Mouse (Mus musculus): Measurements from ENCODE around the gene Zranb3.
"Not testable (repeated sequence)": the region's sequence is repeated elsewhere in the genome, so short reads cannot be mapped to it uniquely, and the experiment has no call there.

Gene Zranb3

DNA sequence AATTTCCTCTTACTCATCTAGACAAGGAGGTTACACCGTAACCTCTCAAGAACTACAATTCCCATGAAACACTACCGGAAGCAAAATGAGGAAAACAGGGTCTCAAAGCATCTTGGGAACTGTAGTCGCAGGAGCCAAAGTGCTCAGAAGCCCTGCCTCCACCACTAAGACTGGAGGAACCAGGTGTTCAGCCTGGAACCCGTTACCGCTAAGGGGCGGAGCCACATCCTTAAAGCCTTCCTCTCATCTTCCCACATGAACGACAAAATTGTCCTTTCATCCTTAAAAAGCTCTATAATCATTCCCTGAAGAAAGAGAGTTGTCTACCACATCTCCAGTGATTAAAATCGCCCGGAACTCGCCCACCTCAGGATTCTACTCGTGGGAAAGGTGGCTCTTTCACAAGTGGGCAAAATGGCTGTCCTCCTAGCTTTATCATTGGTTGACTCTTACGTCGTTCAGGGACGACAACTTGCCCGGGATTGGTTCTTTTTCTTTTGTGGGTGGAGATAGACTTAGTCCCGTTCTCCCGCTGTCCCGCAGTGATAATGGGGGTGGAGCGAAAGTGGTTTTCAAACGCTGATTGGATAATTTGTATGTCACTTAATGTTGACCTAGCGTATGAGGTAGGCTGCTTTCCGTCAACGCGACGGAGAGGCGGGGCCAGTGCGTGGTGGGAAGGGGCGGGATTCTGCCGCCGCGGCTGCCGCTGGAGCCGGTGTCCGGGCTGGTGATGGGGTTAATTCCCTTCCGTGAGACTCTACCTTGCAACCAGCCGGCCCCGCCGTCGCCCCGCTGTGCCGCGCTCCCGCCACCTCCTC, at the start of gene Zranb3, which contains the start of gene R3hdm1:
Gene Zranb3, minus strand, starts transcription at position 407 of the 821 bp plus-strand sequence.
Gene R3hdm1, plus strand, starts transcription at position 661 of the 821 bp plus-strand sequence.
- peak; percentile 89 to 92 for DNase-seq (ENCODE audit: low spot score in 2 of 2)

DNA sequence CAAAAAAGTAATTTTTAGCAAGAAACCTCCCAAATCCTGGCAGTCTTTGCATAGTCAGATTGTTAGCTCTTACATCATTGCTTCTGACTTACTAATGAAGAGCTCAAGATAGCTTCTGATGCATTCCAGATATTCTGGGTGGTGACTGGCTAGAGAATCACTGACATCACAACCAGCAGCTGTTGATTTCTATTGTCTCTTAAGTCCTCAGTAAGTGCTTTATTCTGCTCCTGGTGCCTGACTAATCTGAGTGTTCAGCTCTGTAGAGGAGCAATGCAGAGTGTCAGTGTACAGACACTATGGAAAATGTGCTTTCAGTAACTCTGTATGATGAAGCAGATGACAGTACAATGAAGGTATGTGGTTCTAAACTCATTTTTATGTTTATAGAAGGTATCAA, 38.9 kb upstream of the Zranb3 start:
- no peak for DNase-seq (ENCODE audit: low spot score in 2 of 2)

DNA sequence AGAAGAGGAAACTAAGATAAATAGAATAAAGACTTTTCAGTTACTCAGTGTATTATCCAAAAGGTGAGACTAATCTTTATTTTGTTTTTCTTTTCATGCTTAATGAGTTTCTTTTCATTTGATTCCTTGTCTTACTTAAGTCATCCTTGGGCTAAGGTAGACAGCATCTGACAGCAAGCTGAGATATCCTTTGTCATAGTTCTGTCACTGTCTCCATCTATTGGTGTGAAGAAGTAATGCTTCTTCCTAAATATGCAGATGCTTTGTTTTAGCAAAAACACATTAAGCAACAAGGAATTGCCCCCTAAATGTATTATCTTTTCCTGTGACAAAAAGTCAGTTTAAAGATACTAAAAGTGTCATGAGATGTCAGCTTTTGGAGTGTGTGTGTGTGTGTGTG, 38.2 kb upstream of the Zranb3 start:
- no peak for DNase-seq (ENCODE audit: low spot score in 2 of 2)

DNA sequence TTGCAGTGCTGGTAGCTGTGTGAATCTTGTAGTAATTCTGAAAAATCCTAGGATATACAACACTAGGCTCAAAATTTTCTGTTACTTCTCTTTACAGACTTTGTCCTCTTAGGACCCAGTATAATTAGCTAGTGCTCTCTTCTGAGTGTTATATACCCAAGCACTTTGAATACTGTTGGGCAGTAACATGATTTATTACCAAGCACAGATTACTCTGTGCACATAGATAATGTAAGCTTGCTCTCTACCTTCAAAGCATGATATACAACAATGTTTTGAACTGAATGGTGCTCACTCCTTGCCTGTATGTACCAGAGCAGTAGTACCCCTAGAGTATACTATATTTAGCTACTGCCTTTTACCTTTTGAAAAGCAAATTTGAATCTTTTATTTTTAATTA, 33.4 kb upstream of the Zranb3 start:
- DNase-seq (ENCODE audit: low spot score in 2 of 2): not testable (repeated sequence)

DNA sequence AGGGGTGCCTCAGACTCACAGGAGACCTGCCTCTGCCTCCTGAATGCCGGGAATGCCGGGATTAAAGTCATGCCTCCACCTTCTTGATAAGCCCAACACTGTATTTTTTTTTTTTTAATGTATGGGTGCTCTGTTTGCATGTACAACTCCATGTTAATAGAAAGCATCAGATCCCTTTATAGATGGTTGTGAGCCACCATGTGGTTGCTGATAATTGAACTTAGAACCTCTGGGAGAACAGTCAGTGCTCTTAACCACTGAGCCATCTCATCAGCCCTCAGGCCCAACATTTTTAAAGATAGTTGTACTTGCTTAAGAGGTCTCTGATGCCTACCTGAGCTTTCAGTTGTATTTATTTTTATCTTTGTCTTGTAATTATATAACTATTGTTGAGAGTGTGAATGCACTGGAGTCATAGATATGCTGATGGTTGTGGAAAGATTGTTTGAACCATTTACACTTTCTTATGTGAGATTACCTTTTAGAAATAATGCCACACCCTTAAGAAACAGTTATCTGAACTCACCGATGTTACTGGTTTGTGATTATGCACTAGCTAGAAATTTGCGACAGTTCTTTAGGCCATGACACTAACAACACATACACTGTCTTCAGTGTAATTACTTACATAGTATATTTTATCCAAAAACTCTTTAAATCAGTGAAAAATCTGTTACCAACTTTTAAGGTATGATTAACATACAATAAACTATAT, 18.2 kb upstream of the Zranb3 start:
- no peak for DNase-seq (ENCODE audit: low spot score in 2 of 2)

DNA sequence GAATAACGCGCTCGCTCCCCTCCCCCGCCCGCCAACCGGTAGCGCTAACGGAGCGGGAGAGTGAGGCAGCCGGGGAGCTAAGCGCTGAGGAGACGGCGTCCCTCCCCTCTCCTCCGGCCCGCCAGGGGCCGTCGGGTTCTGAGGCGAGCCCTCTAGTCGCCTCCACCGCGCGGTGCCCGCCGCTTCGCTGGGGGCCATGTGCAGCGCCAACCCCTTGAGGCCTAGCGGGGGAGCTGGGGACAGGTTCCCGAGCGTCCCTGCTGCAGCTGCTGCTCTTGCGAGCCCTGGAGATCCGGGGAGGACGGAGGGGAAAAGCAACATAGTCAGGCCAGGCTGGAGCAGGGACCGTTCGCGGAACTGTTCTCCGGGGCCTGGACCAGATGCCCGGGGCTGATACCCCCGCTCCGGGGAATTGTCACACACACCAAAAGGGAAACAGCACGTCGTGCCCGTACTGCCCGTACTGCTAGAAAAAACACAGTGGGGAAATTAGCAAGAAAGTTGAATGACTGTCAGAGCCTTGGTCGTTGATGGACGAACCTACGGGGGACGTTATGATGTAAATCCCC, 757 bp upstream of the Zranb3 start:
- no peak for DNase-seq (ENCODE audit: low spot score in 2 of 2)

DNA sequence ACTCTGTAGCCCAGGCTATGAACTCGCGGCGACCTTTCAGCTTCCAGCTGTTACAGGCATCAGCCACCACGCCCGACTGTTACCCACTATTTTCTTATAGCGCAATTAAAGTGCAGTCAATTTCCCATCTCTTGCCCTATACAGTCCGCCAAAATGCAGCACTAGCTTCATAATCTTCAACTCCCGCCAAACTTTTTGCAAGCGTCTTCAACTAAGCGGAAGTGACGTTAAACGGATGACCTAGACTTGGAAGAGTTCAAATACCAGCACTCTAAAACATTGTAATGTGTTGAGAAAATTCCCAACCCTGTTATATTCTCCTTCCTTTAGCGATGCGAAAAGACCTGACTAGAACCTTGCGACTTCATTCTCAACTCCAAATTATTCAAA, 601 bp downstream of the Zranb3 start:
- peak in 1 of 2 experiments; percentile 30 for DNase-seq (ENCODE audit: low spot score in 2 of 2)

DNA sequence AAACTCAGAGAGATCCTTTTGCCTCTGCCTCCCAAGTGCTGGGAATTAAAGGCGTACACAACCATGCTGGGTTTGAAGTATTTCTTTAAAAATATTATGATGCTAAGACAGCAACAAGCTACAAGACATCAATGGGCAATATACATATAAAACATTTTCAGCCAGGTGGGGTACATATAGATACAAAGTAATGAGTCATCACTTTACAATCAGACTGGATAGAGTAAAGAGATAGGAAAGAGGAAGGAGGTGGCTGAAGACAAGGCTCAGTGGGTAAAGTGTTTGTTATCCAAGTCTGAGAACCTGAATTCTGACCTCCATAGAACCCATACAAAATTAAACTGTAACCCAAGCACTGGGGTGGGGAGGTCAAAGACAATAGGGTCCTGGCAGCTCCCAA, 4.5 kb downstream of the Zranb3 start:
- no peak for DNase-seq (ENCODE audit: low spot score in 2 of 2)

DNA sequence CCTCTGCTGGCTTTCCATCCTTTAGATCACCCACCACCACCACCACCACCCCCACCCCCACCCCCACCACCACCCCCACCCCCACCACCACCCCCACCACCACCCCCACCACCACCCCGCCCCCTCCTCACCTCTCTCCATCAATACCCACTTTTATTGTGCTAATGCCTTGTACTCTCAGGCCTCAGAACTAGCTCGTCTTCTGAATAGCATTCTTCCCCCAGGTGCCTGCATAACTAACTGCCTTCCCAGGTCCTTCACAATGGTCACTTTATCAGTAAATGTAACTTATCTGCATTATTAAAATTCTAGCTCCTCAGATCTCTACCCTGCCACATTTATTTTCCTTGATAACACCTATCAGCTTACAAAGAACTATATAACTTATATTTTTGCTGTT, 8.2 kb downstream of the Zranb3 start:
- no peak for DNase-seq (ENCODE audit: low spot score in 2 of 2)

DNA sequence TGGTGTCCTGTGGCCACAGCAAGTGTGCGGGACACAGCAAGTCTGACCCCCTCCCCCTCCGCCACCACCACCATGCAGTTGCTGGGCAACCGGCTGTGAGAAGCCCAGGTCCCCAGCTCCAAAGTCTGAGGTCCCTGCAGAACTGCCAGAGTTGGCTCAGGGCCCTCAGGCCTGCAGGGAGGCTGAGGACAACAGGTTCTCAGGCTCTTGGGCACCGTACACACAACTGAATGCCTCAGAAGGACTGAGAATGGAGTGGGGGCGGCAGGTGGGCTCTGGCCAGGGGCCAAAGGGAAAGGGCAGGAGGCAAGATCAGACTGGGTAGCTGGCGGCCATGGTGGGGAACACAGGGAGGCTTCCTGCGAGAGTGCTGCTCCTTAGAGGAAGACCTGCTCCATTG, 20.0 kb downstream of the Zranb3 start:
- DNase-seq (ENCODE audit: low spot score in 2 of 2): no peak

DNA sequence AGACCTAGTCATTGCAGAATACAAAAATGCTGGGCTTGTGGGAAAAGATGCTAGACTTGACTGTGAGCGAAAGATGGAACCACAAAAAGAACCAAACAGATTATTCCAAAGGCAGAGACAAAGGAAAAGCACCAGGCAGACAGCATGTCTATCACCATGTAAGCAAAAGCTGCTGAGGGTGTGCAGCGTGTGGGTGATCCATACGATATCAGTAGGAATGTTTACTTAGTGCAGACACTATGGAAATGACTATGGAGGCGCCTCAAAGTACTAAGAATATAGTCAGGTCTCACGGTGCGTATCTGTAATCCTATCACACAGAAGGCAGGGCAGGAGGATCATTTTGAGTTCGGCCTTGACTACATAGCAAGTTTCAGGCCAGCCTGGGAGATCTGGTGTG, 21.0 kb downstream of the Zranb3 start:
- DNase-seq (ENCODE audit: low spot score in 2 of 2): no peak

DNA sequence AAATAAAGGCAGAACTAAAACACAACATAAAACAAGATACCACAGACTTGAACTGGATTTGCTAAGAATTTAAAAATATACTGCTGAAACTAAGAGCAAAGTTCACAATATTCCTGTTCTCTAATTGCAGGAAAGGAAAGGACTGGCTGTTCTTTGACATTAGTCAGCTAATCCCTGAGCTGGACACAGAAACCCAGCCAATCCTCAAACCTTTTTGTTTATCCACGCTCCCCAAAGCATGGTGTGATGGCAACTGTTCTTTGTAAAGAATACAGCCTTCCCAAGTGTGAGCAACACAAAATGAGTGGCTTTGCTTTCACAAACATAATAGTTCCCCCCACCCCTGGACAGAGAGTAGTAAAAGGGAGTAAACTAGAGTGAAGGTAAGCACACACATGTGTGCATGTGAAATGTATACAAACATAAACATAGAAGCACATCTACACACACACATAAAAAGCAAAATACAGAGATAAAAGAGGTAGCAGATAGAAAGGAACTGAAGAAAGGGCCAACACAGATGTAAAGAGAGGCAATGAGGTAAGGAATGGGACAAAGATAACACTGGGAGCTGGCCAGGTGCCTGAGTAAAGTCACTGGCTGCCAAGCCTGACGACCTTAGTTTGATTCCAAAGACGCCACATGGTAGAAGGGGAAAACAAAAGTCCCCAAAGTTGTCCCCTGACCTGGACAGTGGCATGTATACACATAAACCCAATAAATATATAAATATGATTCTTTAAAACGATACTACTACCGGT, 21.7 kb downstream of the Zranb3 start:
- DNase-seq (ENCODE audit: low spot score in 2 of 2): no peak

DNA sequence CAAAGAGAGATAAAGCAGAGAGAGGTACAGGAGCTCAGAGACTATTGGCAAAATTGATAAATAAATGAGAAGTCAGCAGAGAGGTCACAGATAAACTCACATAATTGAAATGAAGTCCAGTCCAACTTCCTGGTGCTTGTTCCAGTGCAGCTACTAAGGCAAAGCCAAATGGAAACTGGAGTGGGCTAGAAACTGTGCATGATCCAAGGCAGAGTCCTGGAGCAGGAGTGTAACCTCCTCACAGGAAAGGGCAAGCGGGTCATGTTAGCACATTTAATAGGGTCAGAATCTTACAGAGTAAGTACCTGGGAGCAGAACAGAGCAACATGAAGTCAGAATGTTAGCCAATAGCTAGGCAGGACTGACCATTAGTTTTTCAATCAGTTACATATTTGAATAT, 24.2 kb downstream of the Zranb3 start:
- no peak for DNase-seq (ENCODE audit: low spot score in 2 of 2)

DNA sequence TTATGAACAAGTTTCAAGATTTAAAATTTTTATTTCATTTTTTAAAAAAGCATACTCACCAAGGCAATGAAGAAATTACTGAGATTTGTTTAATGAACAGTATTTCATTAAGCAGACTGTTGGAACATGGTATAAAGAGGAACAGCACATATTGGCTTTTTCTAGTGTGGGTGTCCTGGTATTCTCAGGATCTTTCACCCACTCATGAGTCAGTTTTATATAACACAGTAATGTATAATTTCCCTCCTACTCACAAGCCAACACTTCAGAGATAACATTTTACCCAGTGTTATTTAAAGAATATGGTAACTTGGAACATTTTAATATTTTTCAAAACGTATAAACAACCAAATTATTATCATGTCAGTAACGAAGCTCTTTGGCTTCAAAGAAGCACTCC, 25.1 kb downstream of the Zranb3 start:
- no peak for DNase-seq (ENCODE audit: low spot score in 2 of 2)

DNA sequence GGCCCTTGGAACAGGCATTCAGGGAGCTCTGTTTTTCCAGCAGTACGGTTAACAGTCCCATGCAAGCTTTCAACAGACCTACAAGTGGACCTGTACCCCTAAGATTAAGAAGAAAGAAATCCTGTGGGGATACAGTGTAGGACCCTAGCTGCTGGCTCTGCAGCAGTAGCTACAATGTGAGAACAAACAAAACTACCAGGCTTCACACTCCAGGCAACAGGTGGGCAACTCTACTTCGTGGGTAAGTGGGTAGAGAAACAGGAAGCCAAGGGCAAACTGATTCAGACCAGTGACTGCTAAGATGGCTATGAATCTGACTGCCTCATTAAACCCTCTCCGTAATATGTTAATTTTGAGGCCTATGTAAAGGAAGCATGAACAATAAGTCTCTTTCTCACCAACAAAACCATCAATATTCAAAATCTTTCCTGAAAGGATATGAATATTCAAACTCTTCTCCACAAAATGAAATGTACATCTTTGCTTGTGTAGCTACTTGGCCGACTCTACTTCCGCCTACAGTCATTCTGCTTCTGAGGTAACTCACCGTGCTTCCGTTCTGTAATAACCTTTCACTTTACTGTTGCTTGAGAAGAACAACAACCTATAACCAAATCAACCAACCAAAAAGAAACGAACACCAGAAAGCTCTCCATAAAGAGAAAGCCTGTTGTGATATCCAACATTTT, 25.9 kb downstream of the Zranb3 start:
- no peak for DNase-seq (ENCODE audit: low spot score in 2 of 2)

DNA sequence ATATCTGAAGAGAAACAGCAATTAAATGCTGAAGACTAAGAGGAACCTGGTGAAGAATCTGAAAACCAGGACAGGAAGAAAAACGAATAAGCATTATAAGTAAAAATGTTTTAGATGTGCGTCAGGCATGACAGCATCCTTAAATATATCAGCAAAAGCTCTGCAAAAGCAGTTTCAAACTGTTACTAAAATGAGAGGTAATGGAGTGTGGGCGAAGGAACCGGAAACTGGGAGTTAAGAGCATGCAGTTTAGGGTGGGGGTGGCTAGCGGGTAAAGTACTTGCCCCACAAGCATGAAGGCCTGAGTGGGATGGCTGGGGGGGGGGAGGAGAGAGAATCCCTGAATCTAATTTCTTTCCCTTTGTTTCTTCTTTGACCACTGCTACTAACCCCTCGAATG, 29.8 kb downstream of the Zranb3 start:
- DNase-seq (ENCODE audit: low spot score in 2 of 2): no peak

DNA sequence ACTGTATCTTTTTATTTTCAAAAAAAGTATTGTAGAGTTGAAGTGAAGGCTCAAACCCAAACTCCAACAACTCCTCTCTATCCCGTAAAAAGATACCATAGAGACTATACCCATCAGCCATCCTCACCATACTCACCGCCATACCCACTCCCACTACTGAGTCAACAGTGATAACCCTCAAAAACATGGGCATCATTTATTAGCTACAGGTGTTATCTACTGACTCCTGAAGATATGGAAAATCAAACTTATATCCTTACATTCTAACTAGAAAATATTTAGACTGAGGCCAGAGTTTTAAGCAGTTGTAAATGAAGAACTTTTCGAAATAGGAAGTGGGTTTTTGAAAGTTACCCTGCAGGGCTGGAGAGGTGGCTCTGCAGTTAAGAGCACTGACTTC, 32.8 kb downstream of the Zranb3 start:
- DNase-seq (ENCODE audit: low spot score in 2 of 2): no peak

DNA sequence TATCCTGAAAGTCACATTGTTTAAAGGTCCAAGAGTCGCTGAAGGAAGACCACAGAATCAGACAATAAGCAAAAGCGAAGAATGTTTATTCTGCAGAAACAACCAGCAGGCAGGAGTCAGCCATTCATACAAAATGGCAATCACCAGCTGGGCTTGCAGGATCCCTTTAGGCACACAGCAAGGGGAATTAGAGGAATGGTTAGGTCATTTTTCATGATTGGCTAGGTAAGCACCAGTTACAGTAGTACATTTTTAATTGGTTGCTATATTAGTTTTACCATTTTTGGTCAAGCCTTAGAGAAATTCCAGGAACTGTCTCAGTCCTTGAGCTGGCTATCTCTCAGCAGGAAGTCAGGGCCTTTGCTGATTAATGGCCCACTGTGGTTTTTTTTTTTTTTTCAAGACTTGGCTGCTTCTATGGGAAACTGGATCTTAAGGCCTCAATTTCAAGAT, 33.9 kb downstream of the Zranb3 start:
- DNase-seq (ENCODE audit: low spot score in 2 of 2): no peak

DNA sequence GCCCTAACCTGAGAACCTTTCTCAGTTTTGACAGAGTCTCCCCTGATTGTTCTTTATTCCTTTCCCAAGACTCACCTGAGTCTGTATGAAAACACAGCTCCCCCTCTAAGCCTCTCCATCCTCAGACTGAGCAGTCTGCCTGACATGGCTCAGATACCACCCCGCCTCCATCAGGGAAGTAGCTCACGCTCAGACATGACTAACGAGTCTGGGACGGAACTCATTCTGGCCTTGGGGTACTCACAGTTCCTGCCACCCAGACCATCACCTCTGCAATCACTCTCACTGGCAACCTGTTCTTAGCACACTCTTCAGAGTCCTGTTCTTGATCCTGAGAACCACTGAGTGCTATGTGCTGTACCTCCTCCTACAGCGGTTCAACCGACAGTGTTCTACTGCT, 38.1 kb downstream of the Zranb3 start:
- DNase-seq (ENCODE audit: low spot score in 2 of 2): no peak

DNA sequence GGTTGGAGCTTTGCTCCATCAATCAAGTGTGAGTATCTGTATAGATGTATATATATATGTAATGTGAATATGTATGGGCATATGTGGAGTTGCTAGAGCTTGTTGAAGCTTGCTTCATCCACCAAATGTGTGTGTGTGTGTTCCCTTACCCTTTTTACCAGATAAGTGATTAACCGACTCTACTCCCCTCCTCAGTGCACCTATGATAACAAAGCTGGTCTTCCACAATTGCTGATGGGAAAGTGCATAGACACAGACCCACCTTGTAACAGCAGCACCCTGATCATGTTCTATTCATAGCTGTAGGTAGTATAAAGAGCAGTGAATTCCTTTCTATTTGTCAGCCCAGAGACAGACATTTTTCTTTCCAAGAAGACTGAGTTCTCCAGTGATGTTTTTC, 40.7 kb downstream of the Zranb3 start:
- no peak for DNase-seq (ENCODE audit: low spot score in 2 of 2)

DNA sequence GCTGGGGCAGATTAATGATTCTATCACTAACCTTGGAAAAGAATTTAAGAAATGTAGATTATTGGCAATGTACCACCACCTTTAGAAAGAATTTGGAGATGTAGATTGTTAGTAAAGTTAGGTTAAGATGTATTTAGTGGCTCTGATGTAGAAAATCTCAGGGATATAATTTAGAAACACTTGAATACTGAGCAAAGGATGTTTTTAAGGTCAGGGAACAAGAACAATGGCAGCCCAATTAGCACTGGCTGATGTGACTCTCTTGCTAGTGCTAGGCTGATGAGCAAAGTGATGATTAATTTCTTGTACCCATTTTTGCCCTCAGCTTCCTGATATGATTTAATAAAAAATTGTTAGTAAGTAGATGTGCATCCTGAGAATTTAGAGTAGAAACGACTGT, 41.4 kb downstream of the Zranb3 start:
- no peak for DNase-seq (ENCODE audit: low spot score in 2 of 2)
